Mouse (Mus musculus): ENCODE measurements around the gene Aloxe3.

Aloxe3 gene

DNA sequence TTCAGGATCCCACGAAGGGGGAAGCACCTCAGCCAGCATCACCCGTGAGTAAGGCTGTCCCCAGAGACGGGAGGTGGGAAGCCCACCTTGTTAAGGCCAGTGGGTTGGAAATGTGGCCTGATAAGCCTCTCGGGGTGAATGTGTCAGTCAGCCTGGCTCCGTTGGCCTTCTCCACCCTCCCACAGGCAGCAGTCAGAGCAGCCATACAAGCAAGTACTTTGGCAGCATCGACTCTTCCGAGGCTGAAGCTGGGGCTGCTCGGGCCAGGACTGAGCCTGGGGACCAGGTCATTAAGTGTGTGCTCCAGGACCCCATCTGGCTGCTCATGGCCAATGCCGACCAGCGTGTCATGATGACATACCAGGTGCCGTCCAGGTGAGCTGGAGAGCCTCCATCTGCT lies 18.0 kb upstream of the Aloxe3 start:
- DNase-seq (ENCODE audit: low read depth, low spot score): no peak

- no peak for DNase-seq (ENCODE audit: low read depth, low spot score)
These were observed 17.5 kb upstream of the Aloxe3 start for GRCm38 (mm10) chr11:69108223-69108622.

GRCm38 (mm10) chr11:69109032-69109900 lies 16.4 kb upstream of the Aloxe3 start:
- DNase-seq (ENCODE audit: low read depth, low spot score): no peak

GRCm38 (mm10) chr11:69110319-69111046 lies 15.2 kb upstream of the Aloxe3 start:
- DNase-seq (ENCODE audit: low read depth, low spot score): peak; percentile 83

DNA sequence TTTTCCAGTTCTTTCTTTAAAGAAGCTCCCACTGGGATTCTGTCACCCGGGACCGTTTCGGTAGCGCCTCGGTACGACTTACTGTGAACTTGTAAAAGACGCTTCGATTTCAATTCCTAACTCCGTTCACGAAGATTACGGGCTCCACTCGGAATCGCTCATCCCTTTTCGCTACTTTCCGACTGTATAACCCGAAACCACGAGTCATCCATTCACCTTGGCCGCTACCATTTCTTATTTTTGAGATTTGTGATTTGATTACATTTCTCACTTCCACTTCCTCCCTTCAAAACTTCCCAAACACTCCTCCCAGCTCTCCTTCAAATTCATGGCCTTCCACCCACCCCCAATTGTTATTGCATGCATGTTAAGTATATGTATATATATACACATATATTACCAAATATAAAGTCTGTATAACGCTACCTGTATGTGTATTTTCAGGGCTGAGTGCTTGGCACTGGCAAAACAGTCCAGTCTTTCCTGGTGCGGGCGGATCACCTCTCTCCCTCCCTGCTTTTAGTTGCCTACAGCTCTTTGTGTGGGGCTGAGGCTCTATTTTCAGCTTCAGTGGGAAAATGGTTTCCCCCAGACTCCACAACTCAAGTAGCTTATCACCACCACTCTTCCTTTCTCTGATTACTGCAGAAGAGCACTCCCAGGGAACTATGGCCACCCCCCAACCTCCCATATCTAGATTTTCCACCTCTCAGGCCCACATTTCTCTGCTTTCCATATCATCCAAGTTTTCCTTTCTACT lies 14.5 kb upstream of the Aloxe3 start:
- no peak for DNase-seq (ENCODE audit: low read depth, low spot score)

DNA sequence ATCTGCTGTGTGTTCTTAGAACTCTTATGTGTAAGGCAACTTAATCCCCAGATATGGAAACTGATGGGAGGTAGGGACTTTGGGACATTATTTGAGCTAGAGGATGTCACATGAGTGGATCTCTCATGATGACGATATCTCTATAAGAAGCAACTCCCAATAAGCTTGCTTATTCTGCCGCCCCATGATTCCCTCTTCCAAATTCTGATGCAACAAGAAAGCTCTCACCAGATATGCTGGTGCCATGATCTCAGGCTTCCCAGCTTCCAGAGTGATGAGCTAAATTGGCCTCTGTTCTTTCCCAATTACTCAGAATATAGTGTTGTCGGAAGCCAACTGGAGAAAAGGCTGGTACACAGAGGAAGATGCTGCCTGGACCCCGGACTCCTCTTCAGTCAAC lies 13.8 kb upstream of the Aloxe3 start:
- DNase-seq (ENCODE audit: low read depth, low spot score): no peak

GRCm38 (mm10) chr11:69114018-69114417 lies 11.7 kb upstream of the Aloxe3 start:
- peak; percentile 51 for DNase-seq (ENCODE audit: low read depth, low spot score)

- no peak for DNase-seq (ENCODE audit: low read depth, low spot score)
These were observed 11.1 kb upstream of the Aloxe3 start for GRCm38 (mm10) chr11:69114621-69115020.

- no peak for DNase-seq (ENCODE audit: low read depth, low spot score)
These were observed 8.9 kb upstream of the Aloxe3 start for GRCm38 (mm10) chr11:69116843-69117242.

GRCm38 (mm10) chr11:69117737-69118695 lies 7.7 kb upstream of the Aloxe3 start:
- peak; percentile 74 for DNase-seq (ENCODE audit: low read depth, low spot score)

- peak; percentile 94 for DNase-seq (ENCODE audit: low read depth, low spot score)
These were observed 6.9 kb upstream of the Aloxe3 start for GRCm38 (mm10) chr11:69118765-69119164.

DNA sequence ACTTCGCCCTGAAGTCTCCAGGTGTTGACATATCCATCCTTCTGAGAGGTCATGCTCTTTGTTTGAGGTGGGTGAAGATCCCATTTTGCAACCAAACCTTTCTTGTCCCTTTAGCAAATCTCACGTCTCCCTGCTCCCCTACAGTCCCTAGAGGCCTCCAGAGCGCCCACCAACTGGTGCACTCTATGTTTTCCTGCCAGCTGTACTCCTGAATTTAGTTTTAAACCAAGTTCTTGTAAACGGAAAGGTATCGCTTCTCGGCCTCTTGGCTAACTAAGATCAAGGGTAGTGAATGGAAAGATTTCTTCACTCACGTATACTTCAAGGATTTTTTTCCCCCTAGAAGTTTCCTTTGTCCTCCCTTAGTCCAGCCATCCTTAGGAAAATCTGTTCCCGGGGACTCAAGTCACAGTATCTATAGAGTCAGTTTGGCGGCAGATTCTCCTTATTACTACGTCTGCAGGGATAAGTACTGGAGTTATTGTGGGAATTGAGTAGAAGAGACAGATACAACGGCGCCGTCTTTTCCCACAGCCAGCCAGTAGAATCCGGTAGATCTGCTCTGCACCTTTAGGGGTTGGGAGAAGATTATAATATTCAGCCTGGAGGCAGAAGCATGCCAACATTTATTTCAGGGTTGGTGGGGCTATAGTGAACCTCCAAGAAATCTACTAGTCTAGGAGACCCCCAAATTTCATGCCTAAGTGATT lies 6.1 kb upstream of the Aloxe3 start:
- no peak for DNase-seq (ENCODE audit: low read depth, low spot score)

- DNase-seq (ENCODE audit: low read depth, low spot score): no peak
These were observed 5.3 kb upstream of the Aloxe3 start, which contains the start of gene Hes7 for GRCm38 (mm10) chr11:69120221-69121000. Gene Hes7 (plus strand): TSS chr11:69120404.

DNA sequence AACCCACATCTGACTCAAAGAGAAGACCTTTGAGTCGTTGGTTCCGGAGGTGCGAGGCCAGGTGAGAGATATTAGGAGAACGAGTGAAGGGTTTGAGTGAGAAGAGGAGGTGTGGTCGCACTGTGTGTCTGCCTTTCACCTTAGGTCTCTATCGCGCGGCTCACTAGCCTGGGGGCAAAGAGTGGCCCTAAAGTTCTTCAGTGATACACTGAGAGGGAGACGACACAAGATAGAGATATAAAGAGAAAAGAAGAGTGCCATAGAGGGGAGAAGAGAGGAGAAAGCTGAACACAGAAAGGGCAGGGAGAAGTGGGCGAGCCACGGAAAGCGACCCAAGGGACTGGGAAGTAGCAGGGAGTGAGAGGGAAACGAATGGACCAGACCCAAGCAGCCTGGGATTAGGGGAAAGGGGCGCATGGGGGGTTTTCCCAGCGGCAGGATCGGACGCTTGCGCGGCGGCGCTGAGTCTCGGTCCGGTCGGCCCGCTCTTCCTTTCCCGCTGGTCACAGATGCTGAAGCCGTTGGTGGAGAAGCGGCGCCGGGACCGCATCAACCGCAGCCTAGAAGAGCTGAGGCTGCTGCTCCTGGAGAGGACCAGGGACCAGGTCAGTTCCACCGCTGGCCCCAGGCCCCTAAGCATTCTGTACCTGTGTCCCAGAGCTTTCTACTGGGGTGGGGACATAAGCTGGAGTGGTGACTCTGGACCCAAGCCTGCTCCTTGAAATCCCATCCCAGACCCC lies 4.5 kb upstream of the Aloxe3 start:
- DNase-seq (ENCODE audit: low read depth, low spot score): peak; percentile 48

DNA sequence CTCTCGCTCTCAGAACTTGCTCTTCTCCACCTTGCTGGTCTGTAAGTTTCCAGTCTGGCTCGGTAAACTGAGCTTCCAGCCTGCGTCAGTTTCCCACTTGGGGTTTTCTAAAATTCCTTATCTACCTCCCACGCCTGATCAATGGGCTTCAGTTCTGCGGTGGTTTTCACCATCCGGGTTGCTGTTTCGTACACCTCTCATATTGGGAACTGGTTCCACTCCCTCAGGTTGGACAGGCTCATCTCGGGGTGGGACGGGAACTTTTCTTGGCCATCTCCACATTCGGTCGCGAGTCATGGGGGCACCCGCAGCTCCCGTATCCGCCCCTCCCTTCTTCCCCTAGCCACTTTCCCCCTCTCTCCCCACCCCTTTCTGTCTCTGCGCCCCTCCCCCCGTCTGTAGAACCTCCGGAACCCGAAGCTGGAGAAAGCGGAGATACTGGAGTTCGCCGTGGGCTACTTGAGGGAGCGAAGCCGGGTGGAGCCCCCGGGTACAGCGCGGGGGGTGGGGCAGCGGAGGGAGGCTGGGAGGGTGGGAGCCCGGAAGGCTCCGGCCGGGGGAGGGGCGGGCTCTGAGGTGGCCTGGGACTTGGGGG lies 3.9 kb upstream of the Aloxe3 start:
- DNase-seq (ENCODE audit: low read depth, low spot score): peak; percentile 61

GRCm38 (mm10) chr11:69122336-69122951 lies 3.3 kb upstream of the Aloxe3 start, which contains the start of gene 9130213A22Rik:
Gene 9130213A22Rik (minus strand): TSS chr11:69122589.
- peak; percentile 80 for DNase-seq (ENCODE audit: low read depth, low spot score)

DNA sequence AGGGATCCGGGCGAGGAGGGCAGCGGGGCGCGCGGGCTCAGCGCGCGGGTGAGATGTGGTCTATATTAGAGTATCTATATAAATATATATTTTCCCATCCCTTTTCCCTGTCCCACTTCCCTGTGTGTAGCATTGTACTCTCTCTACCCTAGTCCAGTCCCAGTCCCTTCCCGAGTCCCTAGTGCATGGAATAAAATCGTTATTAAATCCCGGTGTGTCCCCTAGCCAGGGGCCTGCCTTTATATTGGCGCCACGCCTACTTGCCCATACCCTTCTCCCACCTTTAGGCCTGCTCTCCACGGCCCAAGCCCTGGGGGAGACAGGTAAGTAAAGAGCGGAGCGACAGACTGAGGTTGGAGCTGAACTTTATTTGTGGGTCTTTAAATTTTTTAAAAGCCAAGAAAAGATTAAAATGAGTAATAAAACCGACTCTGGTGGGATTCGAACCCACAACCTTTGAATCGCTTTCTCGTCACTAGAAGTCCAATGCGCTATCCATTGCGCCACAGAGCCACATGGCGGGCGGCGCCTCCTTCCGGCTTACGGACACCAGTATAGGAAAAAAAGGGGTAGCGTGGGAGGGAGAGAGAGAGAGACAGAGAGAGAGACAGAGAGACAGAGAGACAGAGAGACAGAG lies 2.5 kb upstream of the Aloxe3 start:
- peak; percentile 96 for DNase-seq (ENCODE audit: low read depth, low spot score)
